Mouse (Mus musculus): Measurements from ENCODE around the gene Pnmal1.

Pnmal1 gene

DNA sequence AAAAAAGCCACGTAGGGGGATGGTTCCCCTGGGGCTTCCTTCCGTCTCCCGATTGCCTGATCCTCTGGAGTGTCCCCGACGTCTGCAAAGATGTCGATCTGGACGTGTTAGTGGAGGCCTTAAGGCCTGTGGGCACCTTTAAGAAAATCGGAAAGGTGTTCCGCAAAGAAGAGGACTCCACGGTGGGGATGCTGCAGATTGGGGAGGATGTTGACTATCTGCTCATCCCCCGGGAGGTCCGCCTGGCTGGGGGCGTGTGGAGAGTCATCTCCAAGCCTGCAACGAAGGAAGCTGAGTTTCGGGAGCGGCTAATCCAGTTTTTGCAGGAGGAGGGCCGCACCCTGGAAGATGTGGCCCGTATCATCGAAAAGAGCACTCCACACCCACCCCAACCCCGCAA is 34.9 kb downstream of the Pnmal1 start:
- no peak for DNase-seq (ENCODE audit: low read depth, low spot score)

DNA sequence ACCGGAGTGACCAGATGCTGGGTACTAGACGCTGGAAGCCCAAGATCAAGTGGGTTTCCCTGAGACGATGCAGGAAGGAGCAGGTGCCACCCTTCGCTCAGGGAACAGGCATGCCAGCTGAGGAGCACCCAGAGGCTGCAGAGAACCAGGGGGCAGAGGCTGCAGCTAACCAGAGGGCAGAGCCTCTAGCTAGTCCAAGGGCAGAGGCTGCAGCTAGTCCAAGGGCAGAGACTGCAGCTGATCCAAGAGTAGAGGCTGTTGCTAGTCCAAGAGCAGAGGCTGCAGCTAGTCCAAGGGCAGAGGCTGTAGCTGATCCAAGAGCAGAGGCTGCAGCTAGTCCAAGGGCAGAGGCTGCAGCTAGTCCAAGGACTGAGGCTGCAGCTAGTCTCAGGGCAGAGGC is 35.9 kb downstream of the Pnmal1 start:
- DNase-seq (ENCODE audit: low read depth, low spot score): no peak

DNA sequence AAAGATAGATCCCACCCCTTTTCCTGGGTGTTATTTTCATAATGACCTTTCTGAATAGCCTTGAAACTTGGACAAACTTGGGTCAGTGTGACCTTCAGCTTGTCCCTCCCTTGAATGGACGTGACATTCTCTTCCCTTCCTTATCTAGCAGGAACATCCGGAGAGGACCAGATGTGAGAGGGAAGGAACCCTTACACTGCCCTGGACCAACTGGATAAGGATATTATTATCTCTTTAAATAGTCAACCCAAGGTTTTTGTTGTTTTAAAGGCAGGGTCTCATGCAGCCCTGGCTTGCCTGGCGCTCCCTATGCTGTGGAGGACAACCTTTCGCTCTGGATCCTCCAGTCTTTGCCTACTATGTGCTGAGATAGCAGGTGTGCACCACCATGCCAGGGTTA is 39.8 kb downstream of the Pnmal1 start:
- DNase-seq (ENCODE audit: low read depth, low spot score): no peak

DNA sequence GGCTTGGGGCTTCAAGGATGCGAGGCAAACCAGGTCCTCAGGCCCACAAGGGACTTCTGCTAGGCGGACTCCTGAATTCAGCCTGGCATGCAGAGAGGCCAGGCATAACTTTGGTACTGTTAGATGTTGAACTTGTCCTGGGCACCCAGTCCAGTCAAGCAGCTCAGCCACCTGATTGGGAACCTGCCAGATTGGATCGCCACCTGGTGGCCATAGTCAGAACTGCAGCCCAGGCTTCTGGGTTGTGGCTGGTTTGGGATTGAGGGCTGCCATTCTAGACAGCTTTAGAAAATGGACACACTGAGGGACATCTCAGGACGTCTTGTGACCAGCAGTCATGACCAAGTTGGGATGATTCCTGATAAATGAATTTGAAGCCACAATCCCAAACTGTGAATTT is 40.2 kb downstream of the Pnmal1 start:
- DNase-seq (ENCODE audit: low read depth, low spot score): peak; percentile 87

DNA sequence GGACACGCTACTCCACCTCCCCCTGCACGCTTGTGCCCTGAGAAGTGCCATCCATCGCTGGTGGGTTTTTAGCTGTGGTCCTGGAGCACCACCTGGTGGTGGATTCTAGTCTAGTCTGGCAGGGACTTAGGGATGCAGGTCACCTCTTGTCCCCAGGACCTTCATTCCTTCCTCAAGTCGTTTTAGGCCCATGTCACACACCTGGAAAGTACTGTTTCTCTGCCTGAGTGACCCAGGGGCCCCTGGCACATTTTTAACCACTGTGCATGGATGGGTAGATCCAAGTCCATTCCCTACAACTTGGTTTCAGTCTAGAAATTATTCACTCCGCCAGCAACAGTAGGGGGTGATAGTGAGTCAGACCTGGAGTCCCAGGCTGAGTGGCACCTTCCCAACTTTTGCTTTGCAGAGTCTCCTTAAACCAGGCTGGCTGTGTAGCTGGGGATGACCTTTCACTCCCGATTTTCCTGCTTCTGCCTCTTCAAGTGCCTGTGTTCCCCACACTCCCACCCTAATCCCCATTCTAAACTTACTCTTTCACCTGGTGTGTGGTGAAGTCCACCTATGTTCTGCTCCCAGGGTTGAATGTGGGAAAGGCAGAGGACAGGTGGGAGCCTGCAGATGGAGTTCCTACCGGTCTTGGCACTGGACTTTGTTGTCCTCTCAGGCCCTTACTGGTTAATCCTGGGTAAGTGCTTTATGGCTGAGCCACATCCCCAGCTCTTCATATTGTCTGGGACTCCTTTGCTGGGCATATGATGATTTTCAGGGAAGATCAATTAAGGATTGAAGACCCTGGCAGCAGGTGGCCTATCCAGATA is 43.1 kb downstream of the Pnmal1 start:
- peak; percentile 91 for DNase-seq (ENCODE audit: low read depth, low spot score)

DNA sequence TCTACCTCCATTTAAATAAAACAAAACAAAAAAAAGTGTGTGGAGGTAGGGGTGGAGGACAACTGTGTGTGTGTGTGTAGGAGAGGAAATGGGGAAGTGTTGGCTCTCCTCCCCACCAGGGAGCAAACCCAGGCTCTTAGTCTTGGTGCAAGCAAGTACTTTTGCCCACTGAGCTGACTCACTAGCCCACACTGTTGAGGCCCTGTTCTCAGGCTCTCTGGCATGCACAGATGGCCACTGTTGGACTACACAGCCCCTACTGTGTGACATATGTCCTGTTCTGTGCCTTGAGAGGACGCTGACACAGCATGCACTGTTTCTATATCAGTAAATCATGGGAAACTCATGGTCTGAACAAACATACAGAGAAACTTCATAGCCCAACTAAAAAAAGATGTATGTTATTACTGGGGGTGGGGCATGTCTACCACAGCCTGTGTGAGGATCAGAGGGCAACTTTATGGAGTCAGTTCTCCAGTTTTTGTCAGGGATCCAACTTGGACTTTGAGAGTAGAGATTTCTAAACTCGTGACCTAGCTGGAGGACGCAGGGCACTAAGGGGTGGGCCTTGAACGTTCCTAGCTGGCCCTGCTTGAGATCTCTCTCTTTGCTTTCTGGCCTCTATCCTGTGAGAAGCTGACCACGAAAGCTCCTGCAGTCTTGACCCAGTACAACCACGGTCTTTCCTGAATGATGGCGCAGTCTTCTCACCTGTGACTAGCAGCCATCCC is 43.9 kb downstream of the Pnmal1 start:
- no peak for DNase-seq (ENCODE audit: low read depth, low spot score)

DNA sequence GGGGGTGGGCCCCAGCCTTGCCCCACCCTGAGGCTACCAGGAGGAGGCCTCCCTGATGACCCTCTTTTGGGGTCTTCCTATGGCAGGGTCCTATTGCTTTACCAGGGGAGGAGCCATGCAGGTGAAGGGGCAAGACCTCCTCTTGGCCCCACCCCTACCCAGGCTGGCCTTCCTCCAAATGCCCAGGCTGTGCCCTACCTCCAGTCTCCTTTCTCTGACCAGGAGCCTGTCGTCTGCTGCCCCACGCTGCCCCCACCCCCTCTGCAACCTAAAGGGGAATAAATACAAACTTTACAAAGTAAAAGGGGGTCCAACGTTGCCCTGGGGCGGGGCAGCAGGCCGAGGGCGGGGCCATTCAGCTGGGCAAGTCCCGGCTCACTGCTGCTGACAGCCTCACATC is 45.2 kb downstream of the Pnmal1 start:
- DNase-seq (ENCODE audit: low read depth, low spot score): no peak

DNA sequence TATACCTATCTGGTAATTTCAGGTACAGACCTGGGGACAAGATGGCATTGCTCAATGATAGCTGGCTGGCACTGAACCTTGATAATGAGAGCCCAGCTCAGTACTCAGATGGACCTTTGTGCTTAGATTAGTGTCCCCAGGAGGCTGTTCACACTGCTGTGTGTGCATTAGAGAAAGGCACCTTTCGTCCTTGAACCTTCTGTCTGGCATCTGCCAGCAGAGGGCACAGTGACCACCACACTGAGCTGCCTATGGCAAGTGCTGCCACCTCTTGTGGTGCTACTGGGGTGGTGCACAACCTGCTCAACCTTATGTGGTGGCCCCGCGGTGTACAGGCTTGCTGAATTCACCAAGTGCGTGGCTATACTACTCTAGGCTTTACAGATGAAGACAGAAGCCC is 47.8 kb downstream of the Pnmal1 start:
- peak; percentile 72 for DNase-seq (ENCODE audit: low read depth, low spot score)

DNA sequence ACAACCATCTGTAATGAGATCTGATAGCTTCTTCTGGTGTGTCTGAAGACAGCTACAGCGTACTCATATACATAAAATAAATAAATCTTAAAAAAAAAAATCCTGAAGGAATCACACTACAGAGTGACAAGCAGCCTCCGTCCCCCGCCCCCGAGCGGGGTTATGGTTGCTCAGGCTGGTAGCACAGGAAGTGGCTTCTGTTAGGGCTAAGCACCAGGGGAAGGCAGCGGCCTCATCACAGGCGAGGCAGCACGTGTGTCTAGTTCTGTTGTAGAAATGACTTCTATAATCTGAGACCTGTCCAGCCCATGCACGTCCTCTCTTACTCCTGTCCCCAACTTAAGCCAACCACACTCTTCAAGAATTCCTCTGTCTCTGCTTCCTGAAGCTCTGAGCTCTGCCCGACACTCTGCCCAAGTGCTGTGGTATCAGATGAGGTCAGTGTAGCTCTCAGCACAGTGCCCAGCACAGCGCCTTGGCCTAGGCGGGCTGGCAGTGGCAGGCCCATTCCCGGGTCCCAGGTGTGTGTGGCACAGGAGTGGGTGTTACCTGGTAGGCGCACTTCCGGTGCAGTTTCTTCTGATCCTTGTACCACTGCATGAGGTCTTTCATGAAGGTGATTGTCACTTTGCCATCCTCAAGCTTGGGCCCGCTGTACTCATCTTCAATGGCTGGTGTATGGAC is 50.0 kb downstream of the Pnmal1 start:
- DNase-seq (ENCODE audit: low read depth, low spot score): peak; percentile 69

DNA sequence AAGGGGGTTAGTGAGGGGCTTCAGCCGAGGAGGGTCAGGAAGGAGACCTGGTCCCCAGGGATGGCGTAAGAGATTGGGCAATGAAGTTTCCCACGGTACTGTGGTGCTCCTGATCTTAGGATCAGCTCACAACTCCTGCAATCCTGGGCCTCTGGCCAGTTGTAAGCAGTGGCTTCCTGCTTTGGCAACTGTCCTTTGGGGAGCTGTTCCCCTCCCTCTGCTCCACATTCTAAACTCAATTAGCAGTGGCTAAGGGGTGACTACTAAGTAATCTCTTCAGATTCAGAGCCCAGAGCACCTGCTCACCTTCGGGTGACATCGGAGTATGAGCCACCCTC is 50.5 kb downstream of the Pnmal1 start:
- DNase-seq (ENCODE audit: low read depth, low spot score): no peak

DNA sequence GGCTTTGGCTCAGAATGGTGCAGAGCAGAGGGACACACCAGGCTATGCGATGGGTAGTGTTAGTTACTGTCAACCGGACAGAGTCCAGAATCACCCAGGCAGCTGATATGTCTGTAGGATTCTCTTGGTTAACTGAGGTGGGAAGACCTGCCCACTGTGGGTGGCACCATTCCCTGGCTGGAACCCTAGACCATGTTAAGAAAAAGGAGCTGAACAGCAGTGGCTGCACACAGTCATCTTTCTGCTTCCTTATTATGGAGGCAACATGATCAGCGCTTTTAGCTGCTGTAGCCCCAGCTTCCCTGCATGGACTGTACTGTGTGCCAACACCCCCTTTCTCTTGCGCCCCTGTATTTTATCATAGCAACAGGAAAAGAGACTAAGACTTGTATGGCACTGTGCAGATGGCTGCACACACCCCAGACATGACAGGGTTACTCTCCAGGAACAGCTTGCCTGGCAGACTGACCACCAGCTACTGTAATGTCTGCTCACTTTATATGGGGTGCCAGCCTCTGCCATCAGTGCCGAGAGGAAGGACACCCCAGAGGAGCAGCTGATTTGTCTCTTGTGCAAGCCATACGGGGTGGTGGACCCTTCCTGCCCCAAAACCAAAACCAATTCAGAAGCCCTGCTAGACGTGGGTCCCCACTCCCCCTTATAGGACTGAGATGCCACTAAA is 52.6 kb downstream of the Pnmal1 start:
- no peak for DNase-seq (ENCODE audit: low read depth, low spot score)

Measured in CD4-positive, CD25-positive, alpha-beta regulatory T cell, adult 2 months (primary cell).